Mouse (Mus musculus) forebrain, embryonic 10.5 days (tissue): Measurements from ENCODE around the gene Aacs. TPM values are rescaled to one million over a fixed set of nuclear protein-coding genes. Genes with fewer than 3 reads are reported as not detected.

Source experiments
- DNase-seq: peaks from one replicate; pipeline ENCODE4 v3.0.0-alpha.2; 2017; ENCODE audit warnings: low spot score; ENCODE audit errors: extremely low spot score
- H3K27ac ChIP-seq: fragments of 300-500 bp; sonication (generic); 2 replicates; pipeline ENCODE4 v1.5.1; 2016; ENCODE audit warnings: mild to moderate bottlenecking
- H3K27me3 ChIP-seq: fragments of 300-500 bp; sonication (generic); 2 replicates; pipeline ENCODE4 v1.6.1; 2016; ENCODE audit warnings: mild to moderate bottlenecking; ENCODE audit not compliant: poor library complexity, severe bottlenecking
- H3K36me3 ChIP-seq: fragments of 300-500 bp; sonication (generic); replicated peaks from 2 replicates; pipeline ENCODE4 v1.6.1; 2016; ENCODE audit warnings: mild to moderate bottlenecking, moderate library complexity
- H3K4me1 ChIP-seq: fragments of 300-500 bp; sonication (generic); 2 replicates; pipeline ENCODE4 v1.6.1; 2016
- H3K4me3 ChIP-seq: fragments of 300-500 bp; sonication (generic); 2 replicates; pipeline ENCODE4 v1.5.1; 2016; ENCODE audit warnings: mild to moderate bottlenecking, moderate library complexity
- H3K9me3 ChIP-seq: fragments of 300-500 bp; sonication (generic); 2 replicates; pipeline ENCODE4 v1.6.1; 2016; ENCODE audit warnings: mild to moderate bottlenecking, moderate library complexity
- WGBS: fragments of 180-500 bp; shearing (Covaris S2); methylation state at CpG from one replicate; pipeline ENCODE4 v1.1.7; 2016; 5-methylcytosine and 5-hydroxymethylcytosine counted together
- polyA plus RNA-seq: library from polyadenylated mRNA; unstranded; fragments of >200 nt; fragmentation: Nextera tagmentation; extraction: Ambion mirVana; gene quantifications from 2 replicates; pipeline ENCODE4 v1.2.1, GENCODE M21; 2016

Gene Aacs
- polyA plus RNA-seq, 1 experiment from 2014 or later = 58.6 TPM

DNA sequence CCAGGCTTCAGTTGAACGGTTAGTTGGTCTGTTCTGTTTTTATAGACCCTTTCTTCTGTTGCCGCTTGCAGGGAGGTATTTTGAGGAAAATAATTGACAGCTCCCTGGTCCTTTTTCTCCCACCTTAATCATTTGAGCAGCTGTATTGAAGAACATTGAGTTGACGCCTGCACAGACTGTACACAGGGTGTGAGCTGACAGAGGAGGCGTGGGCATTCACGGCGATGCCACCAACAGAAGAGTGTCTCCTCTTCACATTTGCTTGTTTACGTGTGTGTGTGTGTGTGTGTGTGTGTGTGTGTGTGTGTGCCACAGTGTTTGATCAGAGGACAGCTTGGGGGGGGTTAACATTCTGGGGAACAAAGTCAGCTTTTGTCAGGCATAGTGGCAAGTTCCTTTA lies 29.3 kb upstream of the Aacs start:
- H3K36me3 ChIP-seq = peaks cover 64% of the 10 kb centered on the region
- no peaks in the 10 kb centered on the region for H3K27me3 ChIP-seq
- WGBS = 91% methylated on average over 7 of the region's 7 CpGs

DNA sequence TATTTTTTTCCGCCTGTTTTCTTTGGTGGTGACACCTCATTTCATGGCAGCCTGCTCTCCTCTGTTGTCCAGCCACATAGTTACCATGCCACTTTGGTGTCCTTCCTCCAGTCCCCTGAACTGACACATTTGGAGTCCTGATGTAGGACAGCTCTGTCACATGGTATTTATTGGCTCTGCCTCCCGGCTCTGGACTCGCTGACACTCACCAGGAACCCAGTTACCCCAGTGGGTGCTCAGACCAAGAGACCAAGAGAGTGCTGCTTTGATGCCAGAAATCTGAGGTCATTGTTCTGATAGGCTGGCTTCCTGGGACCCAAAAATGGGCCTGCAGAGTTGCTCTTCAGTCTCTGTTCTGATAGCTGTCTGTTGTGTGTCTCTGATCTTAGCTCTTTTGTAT lies 27.6 kb upstream of the Aacs start:
- Histone ChIP-seq H3K27ac (no peak overlapping the region), H3K4me1 (peaks cover 15% of the 10 kb centered on the region), H3K9me3 (no peaks in the 10 kb centered on the region; the same call in 1 of the 2 replicates), H3K36me3 (peaks cover 81% of the 10 kb centered on the region), H3K27me3 (no peaks in the 10 kb centered on the region), H3K4me3 (no peak overlapping the region)
- DNase-seq = no peak
- WGBS = 88% methylated on average over 3 of the region's 3 CpGs

More for the DNA sequence above, 29.3 kb upstream of the Aacs start:
- Histone ChIP-seq H3K4me3 (no peak overlapping the region), H3K27ac (no peak overlapping the region), H3K9me3 (no peaks in the 10 kb centered on the region; the same call in 1 of the 2 replicates), H3K4me1 (peaks cover 25% of the 10 kb centered on the region)
- DNase-seq = no peak

DNA sequence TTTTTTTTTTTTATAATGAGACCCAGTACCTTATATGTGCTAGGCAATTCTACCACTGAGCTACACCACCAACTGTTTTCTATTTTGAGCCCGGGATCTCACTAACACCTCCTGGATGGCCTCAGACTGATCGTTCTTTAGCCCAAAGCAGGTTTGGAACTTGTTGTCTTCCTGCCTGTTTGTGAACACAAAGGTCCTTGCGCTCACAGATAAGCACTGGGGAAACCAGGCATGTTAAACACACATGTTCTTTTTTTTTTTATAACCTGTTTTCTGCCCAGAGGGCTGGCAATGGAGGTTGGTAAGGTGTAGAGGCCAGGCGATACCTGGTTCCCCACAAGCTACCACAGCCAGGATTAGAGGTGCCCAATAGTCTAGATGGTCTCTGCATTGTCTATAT lies 27.0 kb upstream of the Aacs start:
- no peaks in the 10 kb centered on the region; the same call in 1 of the 2 replicates for H3K9me3 ChIP-seq
- peaks cover 11% of the 10 kb centered on the region; the same call in 1 of the 2 replicates for H3K4me1 ChIP-seq
- no peaks in the 10 kb centered on the region for H3K27me3 ChIP-seq
- WGBS = 93% methylated on average over 4 of the region's 4 CpGs
- no peak for DNase-seq
- H3K27ac ChIP-seq = no peak overlapping the region
- peaks cover 82% of the 10 kb centered on the region for H3K36me3 ChIP-seq
- H3K4me3 ChIP-seq = no peak overlapping the region

- H3K27ac ChIP-seq = no peak overlapping the region
- peaks cover 82% of the 10 kb centered on the region for H3K36me3 ChIP-seq
- 0 out of 2 replicates have a peak, but pooled peaks cover 7% of the 10 kb centered on the region for H3K4me1 ChIP-seq
- no peak for DNase-seq
- 84% methylated on average over 5 of the region's 5 CpGs for WGBS
- H3K27me3 ChIP-seq = no peaks in the 10 kb centered on the region
- H3K9me3 ChIP-seq = no peaks in the 10 kb centered on the region
- no peak overlapping the region for H3K4me3 ChIP-seq
Measured at GRCm38 (mm10) chr5:125449306-125449705, 26.3 kb upstream of the Aacs start.

- Histone ChIP-seq H3K27ac (no peak overlapping the region), H3K4me1 (no peaks in the 10 kb centered on the region), H3K9me3 (no peaks in the 10 kb centered on the region), H3K4me3 (no peak overlapping the region), H3K36me3 (peaks cover 86% of the 10 kb centered on the region), H3K27me3 (no peaks in the 10 kb centered on the region)
- WGBS = 94% methylated on average over 9 of the region's 9 CpGs
- no peak for DNase-seq
Measured at GRCm38 (mm10) chr5:125452573-125452972, 23.0 kb upstream of the Aacs start.

DNA sequence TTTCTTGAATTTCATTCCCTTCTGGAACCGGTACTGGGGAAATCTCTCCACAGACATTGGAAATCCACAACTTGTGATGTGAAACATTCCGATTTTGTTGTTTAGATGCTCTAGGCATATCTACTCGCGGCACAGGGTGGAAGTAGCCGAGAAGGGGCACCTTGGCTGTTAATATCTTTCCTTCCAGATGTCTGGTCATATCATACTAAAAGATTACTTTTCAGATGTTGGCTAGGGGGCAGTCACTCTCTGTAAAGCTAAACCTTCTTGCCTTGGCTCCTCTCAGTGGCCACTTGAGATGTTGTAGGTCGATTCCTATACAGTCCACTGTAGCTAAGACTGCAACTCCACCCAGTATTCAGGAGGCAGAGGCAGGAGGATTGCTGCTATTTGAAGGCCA lies 19.5 kb upstream of the Aacs start:
- WGBS = 90% methylated on average over 6 of the region's 6 CpGs
- Histone ChIP-seq H3K36me3 (peaks cover 75% of the 10 kb centered on the region), H3K27ac (no peak overlapping the region), H3K9me3 (no peaks in the 10 kb centered on the region), H3K4me3 (no peak overlapping the region), H3K27me3 (no peaks in the 10 kb centered on the region), H3K4me1 (no peaks in the 10 kb centered on the region)
- no peak for DNase-seq

DNA sequence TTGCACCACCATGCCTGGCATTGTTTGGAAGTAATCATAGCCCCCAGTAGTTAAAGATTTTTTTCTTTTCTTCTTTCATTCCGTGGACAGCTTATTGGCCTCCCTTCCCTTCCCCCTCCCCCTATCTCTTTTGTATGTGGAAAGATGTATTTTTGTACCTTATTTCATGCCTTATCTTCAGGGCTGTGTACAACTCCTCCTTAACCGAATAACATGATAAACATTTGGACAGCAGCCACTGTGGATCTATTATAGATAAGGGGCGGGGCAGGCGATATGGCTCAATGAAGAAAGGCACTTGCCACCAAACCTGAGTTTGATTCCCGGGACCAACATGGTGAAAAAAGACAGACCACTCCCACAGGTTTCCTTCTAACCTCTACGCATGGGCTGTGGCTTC lies 18.1 kb upstream of the Aacs start:
- no peaks in the 10 kb centered on the region for H3K4me1 ChIP-seq
- H3K27me3 ChIP-seq = no peaks in the 10 kb centered on the region
- WGBS = 92% methylated on average over 6 of the region's 6 CpGs
- peaks cover 62% of the 10 kb centered on the region for H3K36me3 ChIP-seq
- DNase-seq = no peak
- no peaks in the 10 kb centered on the region for H3K9me3 ChIP-seq
- no peak overlapping the region for H3K4me3 ChIP-seq
- no peak overlapping the region for H3K27ac ChIP-seq

GRCm38 (mm10) chr5:125460574-125460973 lies 15.0 kb upstream of the Aacs start:
- WGBS = 90% methylated on average over 3 of the region's 3 CpGs
- no peaks in the 10 kb centered on the region for H3K9me3 ChIP-seq
- H3K36me3 ChIP-seq = peaks cover 31% of the 10 kb centered on the region
- no peak overlapping the region for H3K4me3 ChIP-seq
- no peak for DNase-seq
- peaks cover 6% of the 10 kb centered on the region for H3K4me1 ChIP-seq
- H3K27ac ChIP-seq = no peak overlapping the region
- no peaks in the 10 kb centered on the region for H3K27me3 ChIP-seq

GRCm38 (mm10) chr5:125461868-125462445 lies 13.7 kb upstream of the Aacs start:
- peaks cover 10% of the 10 kb centered on the region for H3K4me1 ChIP-seq
- no peaks in the 10 kb centered on the region for H3K27me3 ChIP-seq
- peaks cover 17% of the 10 kb centered on the region for H3K36me3 ChIP-seq
- no peak for DNase-seq
- no peak overlapping the region for H3K4me3 ChIP-seq
- no peaks in the 10 kb centered on the region for H3K9me3 ChIP-seq
- H3K27ac ChIP-seq = no peak overlapping the region
- WGBS = 66% methylated on average over 10 of the region's 10 CpGs

DNA sequence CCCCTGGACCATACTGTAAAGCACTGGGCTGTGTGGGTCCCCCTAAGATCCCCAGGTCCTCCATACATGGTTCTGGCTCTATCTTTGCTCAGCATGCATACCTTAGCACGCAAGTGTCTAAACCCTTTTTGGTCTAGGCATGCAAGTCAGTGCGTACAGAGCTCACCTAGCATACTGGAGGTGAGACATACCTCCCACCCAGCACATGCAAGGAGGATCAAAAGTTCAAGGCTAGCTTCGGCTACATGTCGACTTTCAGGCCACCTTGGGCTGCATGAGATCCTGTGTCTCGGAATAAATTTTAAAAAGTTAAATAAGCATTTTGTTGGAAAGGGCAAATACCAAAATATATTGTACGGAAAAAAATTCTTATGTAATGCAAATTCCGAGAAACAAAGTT lies 10.4 kb upstream of the Aacs start:
- Histone ChIP-seq H3K36me3 (no peaks in the 10 kb centered on the region), H3K4me1 (peaks cover 10% of the 10 kb centered on the region), H3K27ac (peak overlapping the region; percentile 81), H3K9me3 (no peaks in the 10 kb centered on the region), H3K4me3 (peak overlapping the region; percentile 47), H3K27me3 (no peaks in the 10 kb centered on the region)
- DNase-seq = no peak
- 44% methylated on average over 7 of the region's 7 CpGs for WGBS

- H3K9me3 ChIP-seq = no peaks in the 10 kb centered on the region
- peak overlapping the region; percentile 47 for H3K4me3 ChIP-seq
- no peaks in the 10 kb centered on the region for H3K27me3 ChIP-seq
- under 1% methylated on average over 25 of the region's 25 CpGs for WGBS
- H3K27ac ChIP-seq = peak overlapping the region; percentile 86
- H3K36me3 ChIP-seq = no peaks in the 10 kb centered on the region
- H3K4me1 ChIP-seq = peaks cover 10% of the 10 kb centered on the region
- DNase-seq = peak; percentile 97
Measured at GRCm38 (mm10) chr5:125465701-125466106, 9.9 kb upstream of the Aacs start.

GRCm38 (mm10) chr5:125466483-125466882 lies 9.1 kb upstream of the Aacs start:
- no peak for DNase-seq
- no peaks in the 10 kb centered on the region for H3K27me3 ChIP-seq
- H3K27ac ChIP-seq = peak overlapping the region; percentile 86
- peak overlapping the region; percentile 47; the same call in 1 of the 2 replicates for H3K4me3 ChIP-seq
- no peaks in the 10 kb centered on the region for H3K36me3 ChIP-seq
- WGBS = 90% methylated on average over 5 of the region's 5 CpGs
- no peaks in the 10 kb centered on the region for H3K9me3 ChIP-seq
- H3K4me1 ChIP-seq = peaks cover 10% of the 10 kb centered on the region

DNA sequence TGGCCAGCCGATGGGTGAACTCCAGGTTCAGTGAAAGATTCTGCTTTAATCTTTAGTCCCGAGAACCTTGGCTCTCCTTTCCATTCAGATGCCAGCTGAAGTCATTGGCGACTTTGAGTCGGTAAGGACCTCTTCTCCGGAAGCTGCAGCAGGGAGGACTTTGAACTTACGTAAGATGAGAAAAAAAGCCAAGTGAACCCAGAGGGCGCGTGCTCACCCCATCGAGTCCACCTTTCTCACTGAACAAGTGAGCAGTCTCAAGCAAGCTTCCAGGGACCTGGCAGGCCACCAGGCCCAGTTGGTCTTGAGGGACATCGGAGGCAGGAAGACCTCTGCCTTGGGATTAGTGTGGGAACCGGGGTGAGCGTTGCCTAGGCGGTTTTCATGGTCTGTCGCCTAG lies 8.4 kb upstream of the Aacs start:
- Histone ChIP-seq H3K4me1 (peaks cover 10% of the 10 kb centered on the region), H3K9me3 (no peaks in the 10 kb centered on the region), H3K27me3 (no peaks in the 10 kb centered on the region), H3K4me3 (no peak overlapping the region), H3K36me3 (no peaks in the 10 kb centered on the region), H3K27ac (0 out of 2 replicates have a peak overlapping the region, but pooled peaks have one; percentile 86)
- no peak for DNase-seq
- 89% methylated on average over 14 of the region's 14 CpGs for WGBS
